In genomic region chr9:56151745-56152481, GRCm38 (mm10) we compare ENCODE assay signal across 9 mouse cellular contexts. TPM values are rescaled to one million over a fixed set of nuclear protein-coding genes. Genes with fewer than 3 reads are reported as not detected.
A peak's percentile ranks its signal among the peaks of the same experiment; 100 is the strongest.
DNase-seq lines count a peak whose midpoint lies in the region; ATAC-seq lines count a peak whose summit lies in the region.
"Had no signal": no experiment of that assay in that cellular context is flagged by ENCODE, and none has a peak within 500 bp of the region (broad histone marks: within the 10 kb centered on the region; RNA-seq: fewer than 3 reads in every experiment).

No protein-coding gene starts in this region.

- H3K36me3 ChIP-seq in intestine, embryonic 16.5 days (ENCODE audit: control insufficient read depth, insufficient read depth, low read length): peaks cover 3% of the 10 kb centered on the region; the same call in 1 of the 2 replicates

- no peaks in the 10 kb centered on the region for H3K27me3 ChIP-seq in intestine, embryonic 16.5 days (replicated peaks; ENCODE audit: control insufficient read depth, insufficient read depth, low read length)
- H3K27me3 ChIP-seq: limb, embryonic 13.5 days had no signal

- no peak overlapping the region for H3K4me2 ChIP-seq in intestine, embryonic 16.5 days (ENCODE audit: low read depth, low read length)
- H3K4me2 ChIP-seq: limb, embryonic 13.5 days had no signal

- WGBS in intestine, embryonic 16.5 days: 39% methylated on average over 7 of the region's 7 CpGs

- H3K4me1 ChIP-seq in intestine, embryonic 16.5 days (ENCODE audit: control insufficient read depth, insufficient read depth, low read length): peaks cover 14% of the 10 kb centered on the region

- H3K4me3 ChIP-seq in intestine, embryonic 16.5 days (ENCODE audit: low read length): no peak overlapping the region
- H3K4me3 ChIP-seq: limb, embryonic 13.5 days had no signal

- DNase-seq in adrenal gland, postnatal 36 days: peak; percentile 20 to 51
- no peak for DNase-seq in adrenal gland, postnatal 4 days (ENCODE audit: low spot score in 2 of 2)
- DNase-seq in retina, postnatal 1 day: peak; percentile 27
- DNase-seq in retina, embryonic 14.5 days (ENCODE audit: low spot score): no peak
- peak; percentile 25 to 44 for DNase-seq in lung, postnatal 4 days
- no peak for DNase-seq in thymus, postnatal 14 days
- DNase-seq in thymus, postnatal 10 days (ENCODE audit: low spot score in 2 of 2): no peak

- ATAC-seq in intestine, embryonic 16.5 days: peak; percentile 54; the same call in 1 of the 2 replicates

- H3K27ac ChIP-seq in intestine, embryonic 16.5 days (ENCODE audit: low read length): peak overlapping the region; percentile 63
- H3K27ac ChIP-seq: limb, embryonic 13.5 days had no signal

- H3K9me3 ChIP-seq in intestine, embryonic 16.5 days (ENCODE audit: control insufficient read depth, low read length): no peaks in the 10 kb centered on the region
- H3K9me3 ChIP-seq: limb, embryonic 13.5 days had no signal

- no peak overlapping the region for H3K9ac ChIP-seq in intestine, embryonic 16.5 days (ENCODE audit: low read depth, low read length)
- H3K9ac ChIP-seq: limb, embryonic 13.5 days had no signal

RNA-seq across cellular contexts. Expression of gene Tspan3, which starts 13.4 kb away (rescaled TPM):
- total RNA-seq in adrenal gland, postnatal 36 days (2021): 100 to 1,000 TPM; 111 to 117 TPM
- total RNA-seq in adrenal gland, postnatal 4 days (2021): 100 to 1,000 TPM; 164 to 171 TPM
- 389 and 416 TPM in 2 replicates for polyA plus RNA-seq in intestine, embryonic 16.5 days (2015; fragmentation: Nextera tagmentation; extraction: Ambion mirVana)

Comparison
In these comparisons a context has a peak if more than half of its experiments do, and no peak if none do; other contexts are left out.
1. DNase-seq: peak in adrenal gland, postnatal 36 days (2 of 2), retina, postnatal 1 day (single experiment) and lung, postnatal 4 days (2 of 2); none in adrenal gland, postnatal 4 days (0 of 2), retina, embryonic 14.5 days (single experiment), thymus, postnatal 14 days (single experiment) and thymus, postnatal 10 days (0 of 2).